Mouse (Mus musculus): ENCODE measurements around the gene Ikbke. TPM values are rescaled to one million over a fixed set of nuclear protein-coding genes. Genes with fewer than 3 reads are reported as not detected.
"Not testable (repeated sequence)": the region's sequence is repeated elsewhere in the genome, so short reads cannot be mapped to it uniquely, and the experiment has no call there.

Gene Ikbke
- total RNA-seq, 2 experiments from 2014 or later: 1.8 to 2.2 TPM

- intact Hi-C loops (cut with DNase I): no loop called here
- no peak for DNase-seq (ENCODE audit: extremely low spot score in 1 of 2, low spot score in 2 of 2)
Measured at GRCm38 (mm10) chr1:131287267-131287666, 7.9 kb upstream of the Ikbke start.

GRCm38 (mm10) chr1:131286803-131287202 lies 7.4 kb upstream of the Ikbke start:
- no peak for DNase-seq (ENCODE audit: extremely low spot score in 1 of 2, low spot score in 2 of 2)
- intact Hi-C loops (cut with DNase I): no loop called here

GRCm38 (mm10) chr1:131284616-131285015 lies 5.2 kb upstream of the Ikbke start:
- no peak for DNase-seq (ENCODE audit: extremely low spot score in 1 of 2, low spot score in 2 of 2)
- intact Hi-C loops (cut with DNase I): no loop called here

- no peak for DNase-seq (ENCODE audit: extremely low spot score in 1 of 2, low spot score in 2 of 2)
Measured at GRCm38 (mm10) chr1:131284167-131284566, 4.8 kb upstream of the Ikbke start.

GRCm38 (mm10) chr1:131281731-131282130 lies 2.3 kb upstream of the Ikbke start:
- intact Hi-C loops (cut with DNase I): no loop called here

More at GRCm38 (mm10) chr1:131284167-131284566, 4.8 kb upstream of the Ikbke start:
- intact Hi-C loops (cut with DNase I): no loop called here

GRCm38 (mm10) chr1:131280280-131280679 lies 874 bp upstream of the Ikbke start:
- intact Hi-C loops (cut with DNase I): no loop called here
- DNase-seq (ENCODE audit: extremely low spot score in 1 of 2, low spot score in 2 of 2): no peak

More at GRCm38 (mm10) chr1:131281731-131282130, 2.3 kb upstream of the Ikbke start:
- no peak for DNase-seq (ENCODE audit: extremely low spot score in 1 of 2, low spot score in 2 of 2)

- intact Hi-C loops (cut with DNase I): loop anchor here (5.0 kb wide), 1 partner anchor 402 kb away; no protein-coding TSS in a partner anchor
- no peak for DNase-seq (ENCODE audit: extremely low spot score in 1 of 2, low spot score in 2 of 2)
Measured at GRCm38 (mm10) chr1:131278606-131279455, 575 bp downstream of the Ikbke start.

GRCm38 (mm10) chr1:131276831-131277230 lies 2.6 kb downstream of the Ikbke start:
- intact Hi-C loops (cut with DNase I): loop anchor here (5.0 kb wide), 1 partner anchor 400 kb away; no protein-coding TSS in a partner anchor
- no peak for DNase-seq (ENCODE audit: extremely low spot score in 1 of 2, low spot score in 2 of 2)

- DNase-seq (ENCODE audit: extremely low spot score in 1 of 2, low spot score in 2 of 2): no peak
Measured at GRCm38 (mm10) chr1:131275577-131275976, 3.8 kb downstream of the Ikbke start.

GRCm38 (mm10) chr1:131274725-131275539 lies 4.5 kb downstream of the Ikbke start:
- intact Hi-C loops (cut with DNase I): loop anchor here (5.0 kb wide), 1 partner anchor 398 kb away; no protein-coding TSS in a partner anchor
- no peak for DNase-seq (ENCODE audit: extremely low spot score in 1 of 2, low spot score in 2 of 2)

More at GRCm38 (mm10) chr1:131275577-131275976, 3.8 kb downstream of the Ikbke start:
- intact Hi-C loops (cut with DNase I): loop anchor here (5.0 kb wide), 1 partner anchor 398 kb away; no protein-coding TSS in a partner anchor

GRCm38 (mm10) chr1:131269797-131270578 lies 9.4 kb downstream of the Ikbke start:
- intact Hi-C loops (cut with DNase I): loop anchor here (5.0 kb wide), 1 partner anchor 163 kb away; no protein-coding TSS in a partner anchor
- peak; percentile 67 to 73 for DNase-seq (ENCODE audit: extremely low spot score in 1 of 2, low spot score in 2 of 2)

GRCm38 (mm10) chr1:131268776-131269175 lies 10.6 kb downstream of the Ikbke start:
- intact Hi-C loops (cut with DNase I): loop anchor here (5.0 kb wide), 1 partner anchor 161 kb away; no protein-coding TSS in a partner anchor
- no peak for DNase-seq (ENCODE audit: extremely low spot score in 1 of 2, low spot score in 2 of 2)

- DNase-seq (ENCODE audit: extremely low spot score in 1 of 2, low spot score in 2 of 2): no peak
- intact Hi-C loops (cut with DNase I): loop anchor here (5.0 kb wide), 1 partner anchor 147 kb away; no protein-coding TSS in a partner anchor
Measured at GRCm38 (mm10) chr1:131263905-131264304, 15.5 kb downstream of the Ikbke start.

GRCm38 (mm10) chr1:131260309-131260656 lies 19.1 kb downstream of the Ikbke start:
- intact Hi-C loops (cut with DNase I): loop anchor here (5.0 kb wide), 1 partner anchor 143 kb away; no protein-coding TSS in a partner anchor
- peak; percentile 46 to 80 for DNase-seq (ENCODE audit: extremely low spot score in 1 of 2, low spot score in 2 of 2)

GRCm38 (mm10) chr1:131259632-131260308 lies 19.6 kb downstream of the Ikbke start:
- DNase-seq (ENCODE audit: extremely low spot score in 1 of 2, low spot score in 2 of 2): no peak
- intact Hi-C loops (cut with DNase I): loop anchor here (5.0 kb wide), 1 partner anchor 142 kb away; no protein-coding TSS in a partner anchor

- no peak for DNase-seq (ENCODE audit: extremely low spot score in 1 of 2, low spot score in 2 of 2)
- intact Hi-C loops (cut with DNase I): no loop called here
Measured at GRCm38 (mm10) chr1:131257288-131257687, 22.1 kb downstream of the Ikbke start.

- DNase-seq (ENCODE audit: extremely low spot score in 1 of 2, low spot score in 2 of 2); intact Hi-C loops (cut with DNase I): not testable (repeated sequence)
Measured at GRCm38 (mm10) chr1:131252516-131253250, 26.7 kb downstream of the Ikbke start.
